Mouse (Mus musculus) right cerebral cortex, postnatal 4 days (tissue): ENCODE measurements around the gene Mob3b.
A peak's percentile ranks its signal among the peaks of the same experiment; 100 is the strongest.
"Not testable (repeated sequence)": the region's sequence is repeated elsewhere in the genome, so short reads cannot be mapped to it uniquely, and the experiment has no call there.

ENCODE experiments used
- DNase-seq: peaks from one replicate; pipeline ENCODE4 v3.0.0-alpha.2; 2022

The Mob3b gene

GRCm38 (mm10) chr4:34960781-34961560 lies 196.3 kb downstream of the Mob3b start:
- DNase-seq = no peak

GRCm38 (mm10) chr4:34959477-34959876 lies 197.8 kb downstream of the Mob3b start:
- no peak for DNase-seq

- no peak for DNase-seq
Measured at GRCm38 (mm10) chr4:34958155-34959028, 198.9 kb downstream of the Mob3b start.

- no peak for DNase-seq
Measured at GRCm38 (mm10) chr4:34953716-34954115, 203.6 kb downstream of the Mob3b start.

- DNase-seq = no peak
Measured at GRCm38 (mm10) chr4:34947181-34947580, 210.1 kb downstream of the Mob3b start.

GRCm38 (mm10) chr4:34941046-34941445 lies 216.2 kb downstream of the Mob3b start:
- no peak for DNase-seq

GRCm38 (mm10) chr4:34928386-34928785 lies 228.9 kb downstream of the Mob3b start:
- not testable (repeated sequence) for DNase-seq

- peak; percentile 14 for DNase-seq
Measured at GRCm38 (mm10) chr4:34922177-34922870, 235.0 kb downstream of the Mob3b start.

- DNase-seq = no peak
Measured at GRCm38 (mm10) chr4:34917400-34917799, 239.9 kb downstream of the Mob3b start.

- no peak for DNase-seq
Measured at GRCm38 (mm10) chr4:34912171-34912570, 245.1 kb downstream of the Mob3b start.

GRCm38 (mm10) chr4:34911401-34911800 lies 245.9 kb downstream of the Mob3b start:
- DNase-seq = no peak

GRCm38 (mm10) chr4:34908127-34908526 lies 249.2 kb downstream of the Mob3b start:
- DNase-seq = no peak

- DNase-seq = peak; percentile 12
Measured at GRCm38 (mm10) chr4:34907026-34907425, 250.3 kb downstream of the Mob3b start.

- DNase-seq = no peak
Measured at GRCm38 (mm10) chr4:34906151-34906550, 251.1 kb downstream of the Mob3b start.

GRCm38 (mm10) chr4:34905396-34905795 lies 251.9 kb downstream of the Mob3b start:
- no peak for DNase-seq

GRCm38 (mm10) chr4:34901582-34901981 lies 255.7 kb downstream of the Mob3b start:
- not testable (repeated sequence) for DNase-seq

- DNase-seq = no peak
Measured at GRCm38 (mm10) chr4:34901166-34901565, 256.1 kb downstream of the Mob3b start.

- DNase-seq = peak; percentile 40
Measured at GRCm38 (mm10) chr4:34900155-34900554, 257.1 kb downstream of the Mob3b start.

- DNase-seq = no peak
Measured at GRCm38 (mm10) chr4:34899322-34899721, 258.0 kb downstream of the Mob3b start.
